Comparison of ENCODE assay signal across 27 mouse cellular contexts in genomic region chr6:28872421-28872795, GRCm38 (mm10). TPM values are rescaled to one million over a fixed set of nuclear protein-coding genes. Genes with fewer than 3 reads are reported as not detected.
DNase-seq lines count a peak whose midpoint lies in the region; ATAC-seq and TF ChIP-seq lines count a peak whose summit lies in the region.
"Had no signal": no experiment of that assay in that cellular context is flagged by ENCODE, and none has a peak within 500 bp of the region (broad histone marks: within the 10 kb centered on the region; RNA-seq: fewer than 3 reads in every experiment).

No protein-coding gene starts in this region.

- H3K27ac ChIP-seq in layer of hippocampus, adult 2 months: peak overlapping the region; percentile 81
- H3K27ac ChIP-seq in midbrain, embryonic 11.5 days (ENCODE audit: low read depth, low read length): no peak overlapping the region
- H3K27ac ChIP-seq in midbrain, embryonic 14.5 days (replicated peaks; ENCODE audit: low read depth, low read length): no peak overlapping the region
- H3K27ac ChIP-seq: embryonic facial prominence, embryonic 12.5 days; embryonic facial prominence, embryonic 15.5 days; forebrain, embryonic 12.5 days; forebrain, embryonic 15.5 days; heart, adult 2 months; heart, embryonic 10.5 days; heart, embryonic 13.5 days; hindbrain, embryonic 12.5 days; intestine, embryonic 15.5 days had no signal

- H3K4me2 ChIP-seq in midbrain, embryonic 11.5 days: no peak overlapping the region
- no peak overlapping the region for H3K4me2 ChIP-seq in midbrain, embryonic 14.5 days (ENCODE audit: low read length)
- H3K4me2 ChIP-seq: embryonic facial prominence, embryonic 12.5 days; embryonic facial prominence, embryonic 15.5 days; forebrain, embryonic 12.5 days; forebrain, embryonic 15.5 days; heart, embryonic 13.5 days; hindbrain, embryonic 12.5 days; intestine, embryonic 15.5 days had no signal

- H3K36me3 ChIP-seq in midbrain, embryonic 11.5 days (ENCODE audit: control insufficient read depth, insufficient read depth, low read length): no peaks in the 10 kb centered on the region
- no peaks in the 10 kb centered on the region for H3K36me3 ChIP-seq in midbrain, embryonic 14.5 days (ENCODE audit: control insufficient read depth, insufficient read depth, low read length)
- H3K36me3 ChIP-seq: embryonic facial prominence, embryonic 12.5 days; forebrain, embryonic 15.5 days; hindbrain, embryonic 12.5 days had no signal

- TF ChIP-seq POLR2A in brain, embryonic 14.5 days (IDR thresholded peaks at IDR 0.05; ENCODE audit: borderline replicate concordance, extremely low read depth, insufficient read depth, insufficient read length, poor library complexity, severe bottlenecking): no peak

- H3K4me3 ChIP-seq in layer of hippocampus, adult 2 months: no peak overlapping the region
- no peak overlapping the region for H3K4me3 ChIP-seq in midbrain, embryonic 11.5 days (ENCODE audit: low read depth, low read length)
- H3K4me3 ChIP-seq in midbrain, embryonic 14.5 days (replicated peaks; ENCODE audit: low read depth, low read length): no peak overlapping the region
- H3K4me3 ChIP-seq: embryonic facial prominence, embryonic 12.5 days; embryonic facial prominence, embryonic 15.5 days; forebrain, embryonic 12.5 days; forebrain, embryonic 15.5 days; heart, adult 2 months; heart, embryonic 10.5 days; heart, embryonic 13.5 days; hindbrain, embryonic 12.5 days; intestine, embryonic 15.5 days had no signal

- no peaks in the 10 kb centered on the region for H3K27me3 ChIP-seq in midbrain, embryonic 11.5 days (ENCODE audit: control insufficient read depth, insufficient read depth, low read length)
- H3K27me3 ChIP-seq in midbrain, embryonic 14.5 days (ENCODE audit: control insufficient read depth, insufficient read depth, low read length): no peaks in the 10 kb centered on the region
- H3K27me3 ChIP-seq: embryonic facial prominence, embryonic 12.5 days; embryonic facial prominence, embryonic 15.5 days; forebrain, embryonic 15.5 days; hindbrain, embryonic 12.5 days; intestine, embryonic 15.5 days had no signal

- no peak overlapping the region for H3K9ac ChIP-seq in midbrain, embryonic 11.5 days (ENCODE audit: low read length)
- no peak overlapping the region for H3K9ac ChIP-seq in midbrain, embryonic 14.5 days (replicated peaks; ENCODE audit: low read length)
- H3K9ac ChIP-seq: embryonic facial prominence, embryonic 12.5 days; embryonic facial prominence, embryonic 15.5 days; forebrain, embryonic 12.5 days; forebrain, embryonic 15.5 days; heart, embryonic 13.5 days; hindbrain, embryonic 12.5 days; intestine, embryonic 15.5 days had no signal

- ATAC-seq in midbrain, embryonic 11.5 days (ENCODE audit: low FRiP score): no peak
- ATAC-seq in midbrain, embryonic 14.5 days (ENCODE audit: low FRiP score, low TSS enrichment): no peak
- ATAC-seq: CD4-positive, CD25-positive, alpha-beta regulatory T cell, adult 4 months; hindbrain, embryonic 16.5 days; intestine, embryonic 15.5 days had no signal

- intact Hi-C loops in heart, postnatal 25 days (cut with DNase I): no loop called here

- WGBS in midbrain, embryonic 11.5 days: 88% methylated on average over 3 of the region's 3 CpGs
- WGBS in midbrain, embryonic 14.5 days: 85% methylated on average over 3 of the region's 3 CpGs

- TF ChIP-seq CTCF in layer of hippocampus, adult 2 months (conservative IDR thresholded peaks at IDR 0.05): no peak
- no peak for TF ChIP-seq CTCF in brain, embryonic 14.5 days (IDR thresholded peaks at IDR 0.05; ENCODE audit: borderline replicate concordance, extremely low read depth, insufficient read depth, insufficient read length)

- no peaks in the 10 kb centered on the region; the same call in 1 of the 2 replicates for H3K4me1 ChIP-seq in midbrain, embryonic 11.5 days (ENCODE audit: control insufficient read depth, insufficient read depth, low read length)
- H3K4me1 ChIP-seq in midbrain, embryonic 14.5 days (ENCODE audit: control insufficient read depth, insufficient read depth, low read length): peaks cover 24% of the 10 kb centered on the region

- peak; percentile 34 to 50 for DNase-seq in cerebellum, postnatal 14 days
- DNase-seq in cerebellum, postnatal 4 days (ENCODE audit: low spot score in 2 of 2): no peak
- peak in 1 of 2 experiments; percentile 39 for DNase-seq in layer of hippocampus, adult 2 months (ENCODE audit: low spot score in 2 of 2)
- no peak for DNase-seq in layer of hippocampus, postnatal 36 days
- DNase-seq in midbrain, embryonic 11.5 days (ENCODE audit: low spot score, missing footprints): peak; percentile 71
- DNase-seq in midbrain, embryonic 14.5 days: no peak
- DNase-seq in brain, embryonic 14.5 days (ENCODE audit: low read depth): peak; percentile 48
- DNase-seq in heart, postnatal 25 days (ENCODE audit: low spot score): no peak
- DNase-seq: adrenal gland, postnatal 14 days; cerebellum, adult 2 months; cerebellum, adult 9-11 months; gastrocnemius, postnatal 25 days; heart, adult 2 months; heart, postnatal 14 days; kidney, adult 11 months had no signal

- H3K9me3 ChIP-seq in midbrain, embryonic 11.5 days (ENCODE audit: control insufficient read depth, low read length): no peaks in the 10 kb centered on the region
- H3K9me3 ChIP-seq in midbrain, embryonic 14.5 days (ENCODE audit: control insufficient read depth, low read length): no peaks in the 10 kb centered on the region
- H3K9me3 ChIP-seq: embryonic facial prominence, embryonic 12.5 days; embryonic facial prominence, embryonic 15.5 days; forebrain, embryonic 12.5 days; forebrain, embryonic 15.5 days; heart, embryonic 10.5 days; heart, embryonic 13.5 days; hindbrain, embryonic 12.5 days; intestine, embryonic 15.5 days had no signal

RNA-seq across cellular contexts. Expression of gene Lrrc4, which starts 40.9 kb away (rescaled TPM):
- total RNA-seq in layer of hippocampus, adult 2 months (2021): 10 to 100 TPM; 96.2 to 98.8 TPM
- 10 to 100 TPM; 88.9 to 90.2 TPM for total RNA-seq in layer of hippocampus, postnatal 36 days (2021)
- 2.2 and 2.7 TPM in 2 replicates for polyA plus RNA-seq in midbrain, embryonic 11.5 days (2014; fragmentation: Nextera tagmentation; extraction: Ambion mirVana)
- 7.5 and 8.3 TPM in 2 replicates for polyA plus RNA-seq in midbrain, embryonic 14.5 days (2014; fragmentation: Nextera tagmentation; extraction: Ambion mirVana)
- polyA plus RNA-seq in brain, embryonic 14.5 days (2012; rRNA removed): 23.4 and 28.4 TPM in 2 replicates
- under 1 TPM; 0.23 to 0.36 TPM for total RNA-seq in heart, postnatal 25 days (2021)
- total RNA-seq: granulocyte monocyte progenitor cell, adult 5-6 weeks; hematopoietic stem cell, adult 5-6 weeks had no signal

Comparison
In these comparisons a context has a peak if more than half of its experiments do, and no peak if none do; other contexts are left out.
1. DNase-seq: peak in cerebellum, postnatal 14 days (2 of 2), midbrain, embryonic 11.5 days (single experiment) and brain, embryonic 14.5 days (single experiment); none in cerebellum, postnatal 4 days (0 of 2), layer of hippocampus, postnatal 36 days (0 of 2), midbrain, embryonic 14.5 days (single experiment) and heart, postnatal 25 days (single experiment).
2. RNA of gene Lrrc4, which starts 40.9 kb away (total RNA-seq): 96.2 to 98.8 TPM in layer of hippocampus, adult 2 months and 88.9 to 90.2 TPM in layer of hippocampus, postnatal 36 days; 0.23 to 0.36 TPM in heart, postnatal 25 days; every median in the first group is over 10 times any median in the second.